Mouse (Mus musculus): ENCODE measurements around the gene Atp13a5.
A peak's percentile ranks its signal among the peaks of the same experiment; 100 is the strongest.

Gene Atp13a5

DNA sequence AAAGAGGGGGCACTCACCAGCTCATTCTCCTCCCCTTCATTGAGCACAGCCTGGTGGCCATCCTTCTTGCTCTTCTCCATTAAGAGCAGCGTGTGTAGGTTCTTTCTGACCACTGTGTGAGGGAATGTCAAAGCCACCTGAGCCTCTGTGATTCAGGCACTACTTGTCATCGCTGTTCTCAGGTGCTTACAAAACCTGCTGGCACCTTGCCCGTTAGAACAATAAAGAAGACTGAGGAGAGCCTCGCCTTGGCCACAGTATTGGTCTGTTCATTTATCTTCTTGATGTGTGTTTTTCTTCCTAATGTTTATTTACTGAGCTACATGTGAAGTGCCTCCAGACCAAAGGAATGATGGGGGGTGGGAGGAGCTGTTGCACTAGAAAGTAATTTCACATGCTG, at the start of gene Atp13a5:
TSS of gene Atp13a5 (minus strand) at position 275 of the 400 bp plus-strand sequence.
- no peak for DNase-seq (ENCODE audit: low spot score in 2 of 2)

DNA sequence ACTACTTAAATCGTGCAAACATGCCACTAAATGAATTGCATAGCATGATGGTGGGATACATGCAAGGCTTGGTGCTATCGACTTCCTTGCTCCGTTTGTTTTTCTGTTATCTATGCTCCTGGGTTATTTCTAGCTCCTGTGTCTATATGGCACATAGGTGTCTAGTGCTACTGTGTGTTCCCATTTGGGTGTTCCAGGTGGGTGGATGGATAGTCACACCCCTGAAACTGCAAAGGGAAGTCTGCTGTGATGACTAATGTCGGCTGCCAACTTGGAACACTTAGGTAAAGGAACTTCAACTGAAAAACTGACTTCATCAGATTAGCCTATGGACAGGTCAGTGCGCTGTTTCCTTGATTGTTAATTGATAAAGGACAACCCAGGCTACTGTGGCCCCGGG, 36.3 kb upstream of the Atp13a5 start:
- DNase-seq (ENCODE audit: low spot score in 2 of 2), result no peak

DNA sequence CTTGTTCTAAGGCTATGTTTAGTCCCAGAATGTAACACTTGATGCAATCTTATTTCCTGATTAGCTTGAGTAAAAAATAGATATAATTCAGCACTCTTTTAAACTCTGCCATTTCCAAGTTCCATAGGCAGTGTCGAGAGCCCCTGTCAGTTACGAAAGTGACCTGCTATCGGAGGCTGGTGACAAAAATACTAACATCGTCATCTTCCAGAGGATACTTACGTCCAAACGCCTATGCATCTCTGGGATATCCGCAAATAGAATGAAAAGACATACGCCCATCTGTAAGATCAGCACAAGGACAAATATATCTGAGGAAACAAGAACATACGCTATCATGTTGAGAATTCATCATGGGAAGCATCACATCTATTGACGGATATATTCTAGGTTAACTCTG, 28.8 kb upstream of the Atp13a5 start:
- no peak for DNase-seq (ENCODE audit: low spot score in 2 of 2)

- no peak for DNase-seq (ENCODE audit: low spot score in 2 of 2)
Observed at GRCm38 (mm10) chr16:29399079-29399478, 20.5 kb upstream of the Atp13a5 start.

GRCm38 (mm10) chr16:29384781-29385180, 6.2 kb upstream of the Atp13a5 start:
- no peak for DNase-seq (ENCODE audit: low spot score in 2 of 2)

DNA sequence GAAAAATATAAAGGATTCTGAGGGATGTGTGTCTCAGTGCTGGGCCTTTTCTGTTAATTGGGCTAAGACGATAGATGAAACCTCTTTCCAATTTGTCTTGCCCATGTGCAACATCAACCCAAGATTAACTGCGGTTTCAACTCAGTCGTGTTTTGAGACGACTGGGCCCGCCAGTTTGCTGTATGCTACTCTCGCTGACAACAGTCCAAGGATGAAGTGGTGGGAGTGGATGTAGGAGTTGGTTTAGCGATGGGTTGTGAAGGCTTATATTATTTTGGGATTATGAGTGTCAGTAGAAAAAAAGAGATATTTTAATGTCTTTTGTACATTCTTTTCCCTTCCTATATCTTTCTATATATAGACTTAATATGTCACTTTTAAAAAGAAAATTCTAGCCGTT, 3.9 kb downstream of the Atp13a5 start:
- no peak for DNase-seq (ENCODE audit: low spot score in 2 of 2)

DNA sequence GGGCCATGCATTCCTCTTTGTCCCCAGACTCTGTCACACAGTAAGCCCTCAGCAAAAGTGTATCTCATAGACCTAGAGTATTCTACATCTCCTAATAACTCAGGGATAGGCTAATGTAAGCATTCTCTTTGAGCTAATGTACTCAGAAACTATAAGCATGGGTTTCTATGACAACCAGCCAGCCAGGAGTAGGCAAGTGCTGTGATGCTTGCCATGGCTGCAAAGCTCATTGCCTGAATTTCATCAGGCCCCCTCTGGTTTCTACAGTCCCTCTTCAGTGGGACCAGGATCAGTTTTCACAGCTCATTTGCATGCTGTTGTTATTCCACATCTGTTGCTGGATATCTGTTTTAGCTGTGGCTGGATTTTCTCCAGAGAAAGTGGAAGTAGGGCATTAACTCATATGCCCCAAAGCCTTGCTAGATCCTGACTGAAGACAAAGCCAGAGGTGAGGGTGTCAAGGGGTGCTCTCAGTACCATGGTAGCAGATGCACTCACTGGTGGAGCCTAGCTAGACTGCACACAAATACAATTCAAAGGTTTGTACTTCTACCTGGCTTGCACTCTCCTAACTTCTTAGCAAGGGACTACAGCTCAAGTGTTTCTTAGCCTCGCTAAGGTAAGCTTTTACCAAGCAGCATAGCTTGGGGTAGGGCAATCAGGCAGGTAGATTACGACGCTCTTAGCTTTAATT, 47.0 kb downstream of the Atp13a5 start:
- no peak for DNase-seq (ENCODE audit: low spot score in 2 of 2)

- no peak for DNase-seq (ENCODE audit: low spot score in 2 of 2)
Observed at GRCm38 (mm10) chr16:29330948-29331347, 47.6 kb downstream of the Atp13a5 start.

DNA sequence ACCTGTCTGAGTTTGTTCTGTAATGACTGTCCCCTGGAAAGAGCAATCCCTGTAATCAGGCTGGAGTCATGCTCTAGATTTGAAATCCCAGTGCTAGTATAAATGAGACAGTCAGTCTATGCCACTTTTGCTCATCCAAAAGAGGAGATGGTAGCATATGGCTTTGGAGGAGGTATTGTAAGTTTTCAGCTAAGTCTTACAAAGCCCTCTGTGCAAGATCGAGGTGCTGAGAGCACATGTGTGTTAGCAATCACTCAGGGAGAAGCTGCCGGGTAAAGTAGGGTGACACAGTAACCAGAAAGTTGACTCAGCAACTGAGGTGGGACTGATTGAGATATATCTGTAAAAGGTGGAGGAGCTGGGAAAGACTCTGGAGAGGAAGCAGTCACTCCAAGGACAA, 49.3 kb downstream of the Atp13a5 start:
- no peak for DNase-seq (ENCODE audit: low spot score in 2 of 2)

DNA sequence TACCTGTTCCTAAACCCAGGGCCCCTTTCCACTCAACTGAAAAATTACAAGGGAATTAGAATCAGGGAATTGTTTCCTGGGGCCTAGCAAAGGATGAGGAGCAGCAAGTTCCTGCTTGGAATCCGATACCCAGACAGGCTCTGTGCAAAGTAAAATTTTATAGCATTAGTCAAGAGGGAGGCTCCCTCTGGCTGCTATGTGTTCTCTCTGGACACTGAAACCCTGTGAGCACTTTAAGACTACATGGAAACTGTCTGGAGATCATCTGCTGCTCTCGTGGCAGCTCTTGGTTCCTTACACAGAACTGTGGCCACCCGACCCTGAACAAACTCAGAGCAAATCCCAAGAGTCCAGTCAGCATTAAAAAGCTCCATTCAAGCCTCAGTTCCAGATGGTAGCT, 50.6 kb downstream of the Atp13a5 start:
- DNase-seq (ENCODE audit: low spot score in 2 of 2), result no peak

- DNase-seq (ENCODE audit: low spot score in 2 of 2), result no peak
Observed at GRCm38 (mm10) chr16:29325233-29325919, 53.2 kb downstream of the Atp13a5 start.

- no peak for DNase-seq (ENCODE audit: low spot score in 2 of 2)
Observed at GRCm38 (mm10) chr16:29320717-29321116, 57.8 kb downstream of the Atp13a5 start.

DNA sequence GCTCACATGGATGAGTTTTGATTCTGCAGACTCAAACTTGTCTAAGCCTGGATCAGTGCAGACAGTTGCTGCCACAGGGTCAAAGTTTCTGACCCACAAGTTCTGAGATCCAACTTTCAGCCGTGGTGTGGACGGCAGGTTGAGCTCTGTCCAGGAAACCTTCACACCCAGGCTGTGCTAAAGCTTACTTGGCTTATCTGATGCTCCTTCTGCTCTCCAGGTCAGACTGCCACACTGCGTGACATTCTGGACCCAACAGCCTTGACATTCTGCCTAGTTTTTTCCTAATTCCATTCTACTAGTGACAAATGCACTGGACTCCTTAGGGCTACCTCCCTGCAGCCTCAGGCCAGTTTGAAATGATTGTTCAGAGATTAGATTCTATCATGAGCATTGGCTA, 63.1 kb downstream of the Atp13a5 start:
- DNase-seq (ENCODE audit: low spot score in 2 of 2), result no peak

DNA sequence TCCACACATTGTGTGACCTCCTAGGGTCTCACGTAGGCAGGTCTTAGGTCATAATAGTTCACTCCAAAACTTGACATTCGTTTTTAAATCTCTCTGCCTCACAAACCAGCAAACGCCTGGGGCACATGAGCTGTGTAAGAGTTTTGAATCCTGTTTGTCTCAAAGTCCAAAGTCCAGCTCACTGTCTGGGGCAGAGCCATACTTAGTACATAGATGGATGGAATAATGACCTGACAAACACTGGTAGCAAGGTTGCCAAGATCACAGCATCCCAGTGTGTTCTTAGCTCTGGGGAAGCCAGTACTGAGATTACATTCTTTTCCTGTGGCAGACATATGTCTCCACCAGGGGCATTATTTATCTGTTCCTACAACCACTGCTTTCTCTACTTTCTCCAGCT, 63.5 kb downstream of the Atp13a5 start:
- DNase-seq (ENCODE audit: low spot score in 2 of 2), result no peak

DNA sequence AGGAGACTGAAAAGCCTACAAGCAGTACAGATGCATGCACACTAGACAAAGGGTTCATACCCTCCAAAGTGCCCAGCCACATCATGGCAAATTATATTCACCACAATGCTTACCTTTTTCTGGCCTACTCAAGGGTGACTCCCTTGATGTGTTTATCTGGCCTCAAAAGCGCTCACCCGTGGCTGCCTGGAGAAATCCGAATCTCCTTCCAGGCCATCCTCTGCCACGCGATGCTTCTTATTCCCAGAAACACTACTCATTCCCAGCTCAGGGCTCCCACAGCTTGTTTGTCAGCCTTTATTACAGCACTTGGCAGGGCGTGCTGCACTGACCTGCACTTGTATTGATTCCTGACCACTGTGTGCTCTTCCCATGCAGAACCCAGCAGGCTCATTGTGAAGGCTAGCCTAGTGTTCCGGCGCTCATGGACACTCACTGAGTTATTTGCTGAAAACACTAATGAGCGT, 80.9 kb downstream of the Atp13a5 start:
- no peak for DNase-seq (ENCODE audit: low spot score in 2 of 2)

DNA sequence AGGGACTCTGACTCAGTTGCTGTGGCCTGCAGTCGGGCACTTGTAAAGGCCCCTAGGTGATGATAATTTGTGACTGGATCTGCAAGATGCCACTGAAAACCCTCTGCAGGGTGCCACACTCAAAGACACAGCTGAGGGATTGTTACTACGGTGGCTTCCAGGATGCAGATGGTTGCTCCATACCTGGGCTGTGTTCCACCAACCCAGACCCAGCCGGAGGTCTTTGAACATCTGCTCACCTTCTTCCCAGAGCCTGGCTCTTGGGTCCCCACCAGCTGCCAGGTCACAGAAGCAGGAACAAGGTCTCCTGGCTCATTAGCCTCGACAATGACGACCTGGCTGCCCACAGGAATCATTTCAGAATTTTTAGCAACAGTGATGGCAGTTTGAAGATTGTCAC, 97.8 kb downstream of the Atp13a5 start:
- no peak for DNase-seq (ENCODE audit: low spot score in 2 of 2)

- DNase-seq (ENCODE audit: low spot score in 2 of 2), result peak in 1 of 2 experiments; percentile 0
Observed at GRCm38 (mm10) chr16:29254325-29254724, 124.2 kb downstream of the Atp13a5 start.

DNA sequence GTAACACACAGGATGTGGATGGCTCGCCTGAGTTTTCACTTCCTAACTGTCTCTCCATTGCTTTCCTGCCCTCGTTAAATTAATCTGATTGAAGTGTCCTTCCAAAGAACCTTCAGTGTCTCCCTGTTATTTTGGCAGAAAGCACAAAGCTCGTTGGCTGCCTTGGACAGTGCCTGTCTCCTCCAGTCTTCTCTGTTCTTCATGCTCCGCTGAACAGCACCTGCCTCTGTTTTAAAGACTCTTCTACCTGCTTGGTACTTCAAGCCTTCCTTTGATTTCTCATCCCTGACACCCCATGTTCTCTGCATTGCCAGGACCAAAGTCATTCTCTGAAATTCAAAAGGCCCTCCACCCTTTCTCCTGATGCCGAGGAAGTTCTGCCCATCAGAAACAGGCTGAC, 142.6 kb downstream of the Atp13a5 start:
- no peak for DNase-seq (ENCODE audit: low spot score in 2 of 2)

GRCm38 (mm10) chr16:29216395-29217295, 161.9 kb downstream of the Atp13a5 start:
- no peak for DNase-seq (ENCODE audit: low spot score in 2 of 2)

GRCm38 (mm10) chr16:29209605-29210411, 168.7 kb downstream of the Atp13a5 start, which contains the start of gene Hrasls:
Gene Hrasls (plus strand): TSS chr16:29209695.
- DNase-seq (ENCODE audit: low spot score in 2 of 2), result peak; percentile 21 to 33

GRCm38 (mm10) chr16:29208841-29209240, 169.7 kb downstream of the Atp13a5 start:
- no peak for DNase-seq (ENCODE audit: low spot score in 2 of 2)

Data from urinary bladder, adult 18-20 months (tissue).